Mouse (Mus musculus): Measurements from ENCODE around the gene Rpp30.

The Rpp30 gene

DNA sequence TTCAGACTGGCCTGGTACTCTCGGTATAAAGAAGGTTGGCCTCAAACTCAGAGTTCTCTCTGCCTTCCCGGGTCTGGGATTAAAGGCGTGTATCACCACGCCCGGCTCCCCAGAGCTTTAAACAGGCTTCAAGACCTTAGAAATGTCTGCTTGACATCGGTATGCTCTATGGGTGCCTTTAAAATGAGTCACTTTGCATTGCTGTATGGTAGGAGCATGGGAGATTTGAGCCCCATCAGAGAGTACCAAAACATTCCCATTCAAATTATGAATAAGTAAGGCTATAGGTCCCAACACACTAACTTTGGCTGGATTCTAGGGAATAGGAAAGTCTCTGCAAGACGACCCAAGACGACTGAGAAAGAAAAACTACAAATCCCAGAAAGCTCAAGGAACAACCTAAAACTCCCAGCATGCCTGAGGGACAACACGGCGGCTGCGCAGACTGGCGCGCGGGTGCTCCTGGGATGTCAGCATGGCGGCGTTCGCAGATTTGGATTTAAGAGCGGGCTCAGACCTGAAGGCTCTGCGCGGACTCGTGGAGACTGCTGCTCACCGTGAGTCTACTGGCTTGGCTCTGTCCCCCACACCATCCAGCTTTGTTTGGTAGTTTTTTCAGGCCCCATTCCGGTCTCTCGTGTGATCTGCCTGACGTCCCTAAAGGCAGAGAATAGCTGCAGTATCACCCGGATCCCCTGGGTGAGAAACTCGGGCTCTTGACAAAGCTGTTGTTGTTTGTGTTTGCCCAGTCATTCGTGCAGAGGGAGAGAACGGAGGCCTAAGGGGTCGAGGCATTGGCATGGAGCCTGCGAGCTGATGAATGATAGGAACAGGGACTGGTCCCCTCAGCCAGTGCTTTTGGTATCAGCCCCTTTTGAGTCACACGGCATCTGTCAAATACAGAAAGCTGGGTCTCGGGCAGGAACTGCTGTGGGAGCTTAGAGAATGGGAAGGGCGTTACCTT lies at the start of gene Rpp30:
Gene Rpp30, plus strand, starts transcription at position 455 of the 964 bp plus-strand sequence.
- DNase-seq (ENCODE audit: low read depth), result peak; percentile 90

- no peak for DNase-seq (ENCODE audit: low read depth)
Measured at GRCm38 (mm10) chr19:36046046-36046445, 37.5 kb upstream of the Rpp30 start.

GRCm38 (mm10) chr19:36056502-36057221 lies 26.9 kb upstream of the Rpp30 start:
- no peak for DNase-seq (ENCODE audit: low read depth)

- no peak for DNase-seq (ENCODE audit: low read depth)
Measured at GRCm38 (mm10) chr19:36057231-36057811, 26.2 kb upstream of the Rpp30 start, which contains the start of gene Htr7. Gene Htr7 (minus strand): TSS chr19:36057507.

DNA sequence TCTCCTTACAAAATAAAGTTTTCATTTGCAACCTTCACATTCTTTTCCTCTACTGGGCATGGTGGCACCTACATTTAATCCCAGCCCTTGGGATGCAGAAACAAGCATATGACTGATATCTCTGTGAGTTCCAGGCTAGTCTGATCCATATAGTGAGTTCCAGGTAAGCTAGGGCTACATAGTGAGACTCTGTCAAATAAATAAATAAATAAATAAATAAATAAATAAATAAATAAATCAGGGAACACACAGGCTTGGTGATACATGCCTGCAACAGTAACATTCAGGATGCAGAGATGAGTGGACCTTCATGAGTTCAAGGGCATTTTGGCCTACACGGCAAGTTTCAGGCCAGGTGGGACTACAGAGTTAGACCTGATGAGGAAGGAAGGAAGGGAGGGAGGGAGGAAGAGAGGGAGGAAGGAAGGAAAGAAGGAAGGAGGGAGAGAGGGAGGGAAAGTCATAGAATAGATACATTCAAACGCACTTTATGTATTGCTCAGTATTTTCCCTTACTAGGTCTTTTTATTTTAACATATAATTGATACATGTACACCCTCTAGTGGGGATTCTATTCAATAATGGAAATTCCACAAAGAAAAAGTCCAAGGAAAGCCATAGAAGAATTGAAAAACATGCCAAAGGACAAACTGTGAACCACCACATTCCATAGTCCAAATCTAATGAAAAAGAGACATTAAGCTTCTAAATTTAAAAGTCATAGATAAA lies 20.6 kb upstream of the Rpp30 start:
- DNase-seq (ENCODE audit: low read depth), result no peak

- DNase-seq (ENCODE audit: low read depth), result peak; percentile 81
Measured at GRCm38 (mm10) chr19:36082606-36083261, 782 bp upstream of the Rpp30 start.

GRCm38 (mm10) chr19:36090781-36091180 lies 7.3 kb downstream of the Rpp30 start:
- DNase-seq (ENCODE audit: low read depth), result peak; percentile 48

DNA sequence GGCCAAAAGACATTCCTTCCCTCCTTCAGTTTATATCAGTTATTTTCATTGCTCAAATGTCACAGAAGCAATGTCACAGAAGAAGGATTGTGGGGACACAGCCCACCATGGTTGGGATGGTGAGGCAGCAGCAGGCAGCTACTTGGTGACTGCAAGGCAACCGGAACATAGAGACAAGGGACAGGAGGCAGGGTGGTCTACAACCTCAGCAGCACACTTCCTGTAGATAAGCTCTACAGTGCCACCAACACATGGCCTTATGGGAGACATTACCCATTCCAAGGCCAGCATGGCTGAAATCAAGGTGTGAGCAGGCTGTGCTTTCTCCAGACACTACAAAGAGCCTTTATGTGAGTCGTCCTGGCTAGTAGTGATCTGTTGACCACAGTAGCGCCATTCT lies 13.7 kb downstream of the Rpp30 start:
- DNase-seq (ENCODE audit: low read depth), result no peak

DNA sequence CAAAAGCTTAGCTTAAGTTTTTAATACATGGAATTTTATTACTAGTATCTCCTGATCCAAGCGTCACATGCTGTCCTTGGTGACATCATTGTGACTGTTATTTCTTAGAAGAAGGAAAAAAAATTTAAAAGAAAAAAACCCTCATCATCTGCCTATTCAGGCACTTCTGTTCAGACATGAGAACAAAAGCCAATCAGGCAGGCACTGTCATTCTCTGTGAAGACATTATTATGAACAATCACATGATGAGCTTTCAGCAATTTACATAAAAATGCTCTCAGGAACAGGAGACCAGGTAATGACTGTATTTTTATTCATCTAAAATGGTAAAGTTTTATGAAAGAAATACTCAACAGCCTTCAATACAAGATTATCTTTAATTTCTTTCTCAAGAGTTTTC lies 14.7 kb downstream of the Rpp30 start:
- DNase-seq (ENCODE audit: low read depth), result no peak

DNA sequence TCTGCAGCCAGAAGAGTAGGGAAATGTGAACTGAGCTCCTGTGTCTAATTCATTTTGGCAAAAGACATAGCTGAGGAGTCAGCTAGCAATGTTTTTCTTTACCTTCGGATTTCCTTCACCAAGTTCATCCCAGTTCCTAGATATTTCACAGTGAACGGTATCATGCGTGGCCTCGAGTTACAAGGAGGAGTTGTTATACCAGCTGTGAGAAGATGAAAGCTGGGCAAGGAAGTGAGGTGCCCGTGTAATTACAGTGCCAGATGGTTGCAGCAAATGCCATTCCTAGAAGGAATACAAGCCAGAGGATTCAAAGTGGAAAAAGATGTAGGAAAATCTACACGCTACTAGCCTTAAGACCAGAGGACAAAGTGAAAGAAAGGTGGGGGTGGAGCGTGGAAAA lies 15.4 kb downstream of the Rpp30 start:
- DNase-seq (ENCODE audit: low read depth), result no peak

DNA sequence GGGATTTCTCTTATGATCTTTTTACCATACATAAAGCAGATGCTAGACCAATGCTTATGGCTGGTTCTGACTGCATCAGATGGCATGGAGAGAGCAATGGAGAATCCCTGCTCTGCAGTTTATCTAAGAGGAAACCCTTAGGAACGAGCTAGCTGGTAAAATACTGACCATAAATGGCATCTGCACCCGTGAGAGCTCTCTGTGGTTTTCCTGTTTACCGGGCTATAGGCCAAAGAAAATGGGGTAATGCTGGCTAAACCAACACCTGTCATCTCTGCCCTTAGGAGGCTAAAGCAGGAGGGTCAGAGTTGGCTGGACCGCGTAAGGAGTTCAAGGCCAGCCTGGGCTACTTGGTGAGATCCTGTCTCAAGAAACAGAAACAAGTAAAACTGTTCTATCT lies 20.4 kb downstream of the Rpp30 start:
- DNase-seq (ENCODE audit: low read depth), result no peak

GRCm38 (mm10) chr19:36109318-36109944 lies 25.9 kb downstream of the Rpp30 start:
- no peak for DNase-seq (ENCODE audit: low read depth)

- no peak for DNase-seq (ENCODE audit: low read depth)
Measured at GRCm38 (mm10) chr19:36110465-36110864, 26.9 kb downstream of the Rpp30 start.

DNA sequence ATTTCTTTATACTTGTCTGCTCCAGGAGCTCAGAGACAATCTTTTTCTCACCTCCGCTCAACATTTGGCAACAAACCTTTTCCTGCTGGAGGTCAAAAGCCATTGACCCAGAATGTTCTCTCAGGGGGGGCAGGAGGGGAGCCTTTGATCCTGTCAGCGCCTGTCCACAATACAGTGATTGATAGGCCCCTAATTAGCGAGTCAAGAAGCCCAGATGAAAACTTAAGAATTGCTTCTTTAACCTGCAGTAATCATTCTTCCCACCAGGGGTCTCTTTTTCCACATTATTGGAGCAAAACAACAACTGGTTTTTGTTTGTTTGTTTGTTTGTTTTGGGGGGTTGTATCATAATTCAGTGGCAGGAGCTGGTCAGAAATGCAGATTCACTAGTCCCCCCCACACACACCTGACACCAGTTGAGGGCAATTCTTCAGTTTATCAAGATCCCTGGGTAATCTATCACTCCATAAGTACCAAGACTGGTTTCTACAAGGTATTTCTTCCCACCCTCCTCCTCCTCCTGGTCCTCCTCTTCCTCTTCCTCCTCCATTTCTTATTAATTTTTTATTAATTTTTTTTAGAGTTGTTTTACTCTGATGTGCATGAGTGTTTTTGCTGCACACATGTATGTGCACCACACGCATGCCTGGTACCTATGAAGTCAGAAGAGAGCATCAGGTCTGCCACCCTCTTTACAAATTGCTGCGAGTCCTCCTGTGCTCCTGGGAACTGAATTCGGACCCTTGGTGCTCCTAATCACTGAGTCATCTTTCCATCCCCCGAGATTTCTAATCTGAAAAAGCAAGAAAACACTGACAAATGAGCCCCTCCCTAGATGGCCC lies 27.8 kb downstream of the Rpp30 start:
- DNase-seq (ENCODE audit: low read depth), result peak; percentile 55

DNA sequence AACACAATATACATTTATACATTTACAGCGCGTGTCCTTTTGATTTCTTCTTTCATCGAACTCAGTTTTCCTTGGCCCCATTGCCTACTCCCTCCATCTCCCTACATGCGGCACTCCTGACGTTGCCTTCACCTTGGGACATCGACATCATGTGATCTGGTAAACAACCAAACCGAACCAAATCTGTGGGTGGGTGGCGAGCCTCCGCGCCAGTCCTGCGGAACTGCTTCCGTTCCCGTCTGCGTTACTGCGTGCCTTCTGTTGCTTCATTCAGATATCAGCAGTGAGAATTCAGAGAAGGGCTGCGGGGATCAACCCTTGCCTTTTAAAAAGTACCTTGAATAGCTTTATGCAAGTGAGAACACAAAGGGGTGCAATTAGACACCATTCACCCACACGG lies 28.5 kb downstream of the Rpp30 start:
- no peak for DNase-seq (ENCODE audit: low read depth)

GRCm38 (mm10) chr19:36116185-36116584 lies 32.7 kb downstream of the Rpp30 start:
- DNase-seq (ENCODE audit: low read depth), result no peak

DNA sequence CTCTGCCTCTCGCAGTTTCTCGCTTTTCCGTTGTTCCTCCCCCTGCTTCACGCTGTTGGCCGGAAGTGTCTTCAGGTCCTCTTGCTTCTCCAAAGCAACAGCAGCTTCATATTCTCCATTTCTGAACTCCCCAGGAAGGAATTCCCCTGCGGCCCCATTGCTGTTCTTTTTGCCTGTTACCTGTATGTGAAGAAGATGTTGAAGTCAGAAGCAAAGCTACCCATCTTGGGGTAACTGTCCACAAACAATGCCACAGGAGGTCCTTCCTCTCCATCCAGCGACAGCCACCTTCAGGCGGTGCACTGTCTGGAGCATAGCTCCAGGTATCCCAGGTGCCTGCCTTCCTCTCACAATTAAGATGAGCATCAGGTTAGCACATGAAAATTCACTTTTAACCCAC lies 35.7 kb downstream of the Rpp30 start:
- DNase-seq (ENCODE audit: low read depth), result no peak

GRCm38 (mm10) chr19:36119783-36120471 lies 36.4 kb downstream of the Rpp30 start, which contains the start of gene Ankrd1:
Gene Ankrd1 (minus strand): TSS chr19:36120099.
- DNase-seq (ENCODE audit: low read depth), result no peak

DNA sequence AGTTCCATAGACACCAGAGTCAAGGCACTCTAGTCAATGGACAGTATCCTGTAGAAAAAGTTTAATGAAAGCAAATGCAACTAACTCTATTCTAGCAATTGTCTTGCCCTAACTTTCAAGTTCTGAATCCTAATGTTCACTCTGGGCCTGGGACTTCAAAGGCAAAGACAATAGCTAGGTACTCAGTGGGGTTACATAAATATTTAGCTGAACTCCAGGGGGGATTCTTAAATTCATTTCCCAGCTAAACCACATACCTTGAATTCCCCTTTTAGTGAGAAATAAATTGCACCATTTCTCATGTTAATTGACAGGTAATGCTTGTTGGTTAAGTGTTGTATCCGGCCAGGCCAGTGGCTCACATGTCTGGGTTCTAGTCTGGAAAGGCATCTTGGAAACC lies 40.7 kb downstream of the Rpp30 start:
- no peak for DNase-seq (ENCODE audit: low read depth)

Data from naive thymus-derived CD4-positive, alpha-beta T cell, adult 2 months (primary cell).